ENCODE assay signal across 28 mouse cellular contexts in genomic region chr1:150033729-150034128, GRCm38 (mm10).
A peak's percentile ranks its signal among the peaks of the same experiment; 100 is the strongest.
DNase-seq lines count a peak whose midpoint lies in the region; ATAC-seq and TF ChIP-seq lines count a peak whose summit lies in the region.
"Had no signal": no experiment of that assay in that cellular context is flagged by ENCODE, and none has a peak within 500 bp of the region (broad histone marks: within the 10 kb centered on the region; RNA-seq: fewer than 3 reads in every experiment).

No protein-coding gene starts in this region.

- TF ChIP-seq POLR2A in cerebellum, adult 2 months (IDR thresholded peaks at IDR 0.05; ENCODE audit: borderline replicate concordance, insufficient read depth, low read length): no peak

- WGBS in liver, embryonic 11.5 days: 76% methylated on average over 1 of the region's 1 CpGs
- 31% methylated on average over 1 of the region's 1 CpGs for WGBS in liver, embryonic 14.5 days (ENCODE audit: insufficient replicate concordance)
- WGBS in cerebellum, adult 2 months: 74% methylated on average over 1 of the region's 1 CpGs

- TF ChIP-seq EP300 in liver, embryonic 14.5 days (IDR thresholded peaks at IDR 0.05; ENCODE audit: low read depth): peak; percentile 39

- H3K27ac ChIP-seq in liver, embryonic 11.5 days (ENCODE audit: low read depth, low read length): no peak overlapping the region
- H3K27ac ChIP-seq in liver, embryonic 14.5 days: no peak overlapping the region
- no peak overlapping the region for H3K27ac ChIP-seq in cerebellum, adult 2 months (ENCODE audit: insufficient read depth, low read length)
- H3K27ac ChIP-seq: embryonic facial prominence, embryonic 10.5 days; embryonic facial prominence, embryonic 13.5 days; forebrain, embryonic 12.5 days; forebrain, embryonic 15.5 days; heart, embryonic 15.5 days; hindbrain, embryonic 10.5 days; hindbrain, embryonic 13.5 days had no signal

- no peaks in the 10 kb centered on the region for H3K4me1 ChIP-seq in liver, embryonic 11.5 days (replicated peaks; ENCODE audit: control insufficient read depth, insufficient read depth, low read length)
- no peaks in the 10 kb centered on the region for H3K4me1 ChIP-seq in liver, embryonic 14.5 days (replicated peaks; ENCODE audit: control insufficient read depth in 2 of 2, insufficient read depth in 2 of 2, low read length in 1 of 2)
- no peaks in the 10 kb centered on the region for H3K4me1 ChIP-seq in cerebellum, adult 2 months (ENCODE audit: control insufficient read depth, insufficient read depth, low read length)
- H3K4me1 ChIP-seq: embryonic facial prominence, embryonic 10.5 days; embryonic facial prominence, embryonic 13.5 days; forebrain, embryonic 12.5 days; forebrain, embryonic 15.5 days; heart, embryonic 12.5 days; heart, embryonic 15.5 days; hindbrain, embryonic 10.5 days; hindbrain, embryonic 13.5 days had no signal

- no peak overlapping the region for H3K4me3 ChIP-seq in liver, embryonic 11.5 days (ENCODE audit: low read depth, low read length)
- no peak overlapping the region for H3K4me3 ChIP-seq in liver, embryonic 14.5 days (ENCODE audit: insufficient read depth in 1 of 2, low read depth in 2 of 2, low read length in 2 of 2)
- no peak overlapping the region for H3K4me3 ChIP-seq in cerebellum, adult 2 months (replicated peaks; ENCODE audit: insufficient read depth, low read depth, low read length)
- H3K4me3 ChIP-seq: embryonic facial prominence, embryonic 10.5 days; embryonic facial prominence, embryonic 13.5 days; erythroblast, embryonic 14.5 days; forebrain, embryonic 12.5 days; forebrain, embryonic 15.5 days; heart, embryonic 12.5 days; heart, embryonic 15.5 days; hindbrain, embryonic 10.5 days; hindbrain, embryonic 13.5 days had no signal

- peak; percentile 13 for DNase-seq in c-Kit-positive CD71-positive TER-119-negative erythroid progenitor cells, embryonic 14.5 days (ENCODE audit: low read depth)
- DNase-seq in liver, embryonic 11.5 days (ENCODE audit: low spot score): no peak
- no peak for DNase-seq in liver, embryonic 14.5 days (ENCODE audit: low read depth in 3 of 3, low spot score in 3 of 3)
- no peak for DNase-seq in cerebellum, postnatal 25 days
- DNase-seq in cerebellum, adult 2 months: no peak
- no peak for DNase-seq in left cerebral cortex, postnatal 36 days (ENCODE audit: low spot score in 2 of 2)
- DNase-seq: adrenal gland, adult 8-10 months; adrenal gland, postnatal 25 days; cerebellum, adult 11-12 months; cerebellum, adult 9-11 months; cerebellum, postnatal 36 days; embryo, embryonic 11 days; gastrocnemius, postnatal 25 days; heart, adult 18-20 months; heart, postnatal 10 days; heart, postnatal 36 days had no signal

- H3K9ac ChIP-seq in liver, embryonic 11.5 days (ENCODE audit: low read depth, low read length): no peak overlapping the region
- no peak overlapping the region for H3K9ac ChIP-seq in liver, embryonic 14.5 days (replicated peaks)
- H3K9ac ChIP-seq: embryonic facial prominence, embryonic 13.5 days; forebrain, embryonic 12.5 days; forebrain, embryonic 15.5 days; heart, embryonic 12.5 days; heart, embryonic 15.5 days; hindbrain, embryonic 13.5 days had no signal

- no peak for TF ChIP-seq CTCF in liver, embryonic 14.5 days (IDR thresholded peaks at IDR 0.05; ENCODE audit: low read depth)
- no peak for TF ChIP-seq CTCF in cerebellum, adult 2 months (IDR thresholded peaks at IDR 0.05; ENCODE audit: borderline replicate concordance, insufficient read depth, low read depth, low read length)

- intact Hi-C loops in left cerebral cortex, postnatal 36 days (cut with DNase I): no loop called here

- H3K4me2 ChIP-seq in liver, embryonic 11.5 days: no peak overlapping the region
- no peak overlapping the region for H3K4me2 ChIP-seq in liver, embryonic 14.5 days (ENCODE audit: low read depth)
- H3K4me2 ChIP-seq: embryonic facial prominence, embryonic 13.5 days; forebrain, embryonic 12.5 days; forebrain, embryonic 15.5 days; heart, embryonic 12.5 days; heart, embryonic 15.5 days; hindbrain, embryonic 13.5 days had no signal

- H3K27me3 ChIP-seq in liver, embryonic 11.5 days (replicated peaks; ENCODE audit: control insufficient read depth, insufficient read depth, low read length): no peaks in the 10 kb centered on the region
- no peaks in the 10 kb centered on the region for H3K27me3 ChIP-seq in liver, embryonic 14.5 days (ENCODE audit: control insufficient read depth, insufficient read depth, low read length)
- no peaks in the 10 kb centered on the region; the same call in 1 of the 2 replicates for H3K27me3 ChIP-seq in cerebellum, adult 2 months (ENCODE audit: control insufficient read depth, insufficient read depth, low read length)
- H3K27me3 ChIP-seq: embryonic facial prominence, embryonic 13.5 days; forebrain, embryonic 12.5 days; forebrain, embryonic 15.5 days; heart, embryonic 12.5 days; heart, embryonic 15.5 days; hindbrain, embryonic 13.5 days had no signal

- peak; percentile 79 for ATAC-seq in liver, embryonic 11.5 days (replicated peaks; ENCODE audit: low FRiP score)
- ATAC-seq in liver, embryonic 14.5 days (ENCODE audit: insufficient read depth): peak; percentile 79
- ATAC-seq: activated CD4-positive, CD25-positive, alpha-beta regulatory T cell, adult 4 months; CD4-positive, CD25-positive, alpha-beta regulatory T cell, adult 4 months; forebrain, embryonic 15.5 days; hindbrain, embryonic 16.5 days had no signal

- no peaks in the 10 kb centered on the region for H3K36me3 ChIP-seq in liver, embryonic 11.5 days (ENCODE audit: control insufficient read depth, insufficient read depth, low read length)
- H3K36me3 ChIP-seq in liver, embryonic 14.5 days (replicated peaks; ENCODE audit: control insufficient read depth, insufficient read depth, low read depth): no peaks in the 10 kb centered on the region
- H3K36me3 ChIP-seq: embryonic facial prominence, embryonic 10.5 days; embryonic facial prominence, embryonic 13.5 days; forebrain, embryonic 12.5 days; forebrain, embryonic 15.5 days; heart, embryonic 12.5 days; heart, embryonic 15.5 days; hindbrain, embryonic 10.5 days; hindbrain, embryonic 13.5 days had no signal

- no peaks in the 10 kb centered on the region for H3K9me3 ChIP-seq in liver, embryonic 11.5 days (ENCODE audit: control insufficient read depth, low read length)
- H3K9me3 ChIP-seq in liver, embryonic 14.5 days (ENCODE audit: control insufficient read depth, low read length): no peaks in the 10 kb centered on the region
- H3K9me3 ChIP-seq: embryonic facial prominence, embryonic 10.5 days; embryonic facial prominence, embryonic 13.5 days; forebrain, embryonic 12.5 days; forebrain, embryonic 15.5 days; heart, embryonic 12.5 days; heart, embryonic 15.5 days; hindbrain, embryonic 10.5 days; hindbrain, embryonic 13.5 days had no signal
